Mouse (Mus musculus): ENCODE data around the gene Snx14.

Gene Snx14

GRCm38 (mm10) chr9:88380542-88380941 is 58.2 kb downstream of the Snx14 start:
- no peak for DNase-seq (ENCODE audit: extremely low spot score, low spot score)

GRCm38 (mm10) chr9:88380076-88380475 is 58.7 kb downstream of the Snx14 start:
- DNase-seq (ENCODE audit: extremely low spot score, low spot score) = no peak

- no peak for DNase-seq (ENCODE audit: extremely low spot score, low spot score)
Measured at GRCm38 (mm10) chr9:88379057-88379456, 59.7 kb downstream of the Snx14 start.

DNA sequence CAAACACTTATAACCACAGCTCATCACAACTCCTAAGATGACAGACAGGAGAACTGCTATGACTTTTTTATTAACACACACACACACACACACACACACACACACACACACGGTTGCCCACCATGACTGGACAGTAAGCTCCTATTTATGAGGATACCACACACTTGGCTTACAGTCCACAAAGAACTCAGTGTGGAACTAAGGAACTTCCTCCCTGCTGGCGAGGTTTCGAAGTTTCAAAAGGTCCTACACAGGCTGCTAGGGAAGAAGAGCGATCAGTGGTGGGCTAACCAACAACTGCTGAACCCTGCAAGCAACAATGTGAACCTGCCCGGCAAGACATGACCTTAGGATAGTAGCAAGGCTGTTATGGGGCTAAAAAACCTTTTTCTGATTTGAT is 61.3 kb downstream of the Snx14 start:
- DNase-seq (ENCODE audit: extremely low spot score, low spot score) = no peak

DNA sequence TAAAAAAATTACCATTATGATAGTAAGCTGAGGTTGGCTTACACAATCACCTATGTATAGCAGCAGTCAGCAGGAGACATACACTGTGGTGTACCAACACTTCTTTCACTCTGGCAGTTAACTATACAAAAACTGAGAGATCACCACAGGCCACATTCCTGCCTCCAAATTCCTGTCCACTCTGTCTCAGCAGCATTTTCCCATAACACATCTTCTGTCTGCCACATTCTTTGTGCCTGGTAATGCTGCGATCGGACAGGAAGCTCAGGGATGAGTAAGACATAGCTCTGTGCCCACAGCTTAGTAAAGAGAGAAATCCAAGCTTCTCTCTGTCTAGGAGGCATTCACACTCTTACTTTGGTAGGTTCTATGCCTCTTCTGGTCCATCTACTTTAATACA is 65.8 kb downstream of the Snx14 start:
- no peak for DNase-seq (ENCODE audit: extremely low spot score, low spot score)

- no peak for DNase-seq (ENCODE audit: extremely low spot score, low spot score)
Measured at GRCm38 (mm10) chr9:88371201-88371600, 67.6 kb downstream of the Snx14 start.

DNA sequence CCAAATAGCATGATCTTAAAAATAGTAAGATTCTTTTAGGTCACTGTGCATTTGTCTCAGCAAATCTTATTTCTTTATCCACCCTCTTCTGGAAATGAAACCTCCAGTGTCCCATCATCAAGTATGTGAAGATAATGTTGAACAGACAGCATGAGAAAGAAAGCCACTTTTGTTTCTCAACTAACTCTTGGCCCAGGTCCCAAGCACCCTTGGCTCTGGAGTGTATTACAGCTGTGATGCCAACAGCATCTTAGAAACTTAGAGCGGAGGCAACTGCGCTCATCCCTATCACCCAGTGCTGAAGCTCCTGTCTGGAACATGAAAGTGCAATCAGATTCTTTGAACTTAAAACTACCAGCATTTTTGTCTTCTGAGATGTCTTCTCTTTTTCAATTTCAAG is 69.1 kb downstream of the Snx14 start:
- DNase-seq (ENCODE audit: extremely low spot score, low spot score) = no peak

DNA sequence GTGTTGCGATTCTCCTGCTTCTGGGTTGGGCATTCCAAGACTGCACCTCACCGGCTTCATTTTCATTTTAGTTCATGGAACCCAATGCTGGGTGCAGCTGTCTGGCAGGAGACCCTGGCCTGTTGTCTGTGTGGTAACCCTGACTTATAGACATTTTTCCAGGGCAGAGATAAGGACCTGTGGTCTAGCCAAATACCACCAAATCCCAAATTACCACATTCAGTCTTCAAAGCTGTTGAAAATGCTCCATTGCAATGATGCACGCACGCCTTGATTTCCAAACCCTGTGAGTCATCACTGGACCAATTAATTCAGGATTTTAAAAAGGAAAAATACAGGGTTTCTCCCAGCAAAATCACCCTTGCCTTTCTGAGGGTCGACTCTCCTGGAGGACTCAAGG is 70.3 kb downstream of the Snx14 start:
- DNase-seq (ENCODE audit: extremely low spot score, low spot score) = no peak

DNA sequence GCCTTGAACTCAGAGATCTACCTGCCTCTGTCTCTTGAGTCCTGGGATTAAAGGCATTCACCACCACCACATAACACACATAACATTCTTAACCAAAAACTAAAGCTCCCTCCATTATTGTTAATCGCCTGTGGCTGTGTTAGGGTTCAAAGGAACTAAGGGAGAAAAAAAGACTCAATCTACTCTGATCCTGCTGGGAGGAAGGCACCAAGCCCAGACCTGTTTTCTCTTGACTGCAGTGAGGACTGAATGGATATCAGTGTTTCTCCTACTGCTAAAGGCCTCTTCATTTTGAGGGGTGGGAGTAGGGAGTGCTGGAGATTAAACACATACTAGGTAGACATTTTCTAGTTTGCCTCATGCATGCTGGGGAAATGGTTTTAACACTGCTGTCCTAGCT is 71.0 kb downstream of the Snx14 start:
- no peak for DNase-seq (ENCODE audit: extremely low spot score, low spot score)

DNA sequence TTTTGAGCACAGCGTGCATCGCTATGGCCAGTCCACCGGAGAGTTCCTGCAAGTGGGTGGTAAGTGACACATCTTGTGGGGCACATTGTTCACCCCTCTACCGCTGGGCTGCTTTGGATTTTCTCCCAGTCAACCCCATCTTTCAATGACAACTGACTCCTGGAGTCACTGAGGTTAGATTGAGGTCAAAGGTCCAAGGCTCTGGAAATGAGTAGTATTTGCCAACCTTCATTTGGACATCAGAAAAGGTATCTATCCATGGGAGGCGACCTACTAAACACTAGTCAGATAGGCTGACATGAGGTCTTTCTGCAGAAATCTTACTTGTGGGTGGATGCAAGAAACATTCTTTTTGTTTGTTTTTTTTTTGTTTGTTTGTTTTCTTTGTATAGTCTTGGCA is 71.4 kb downstream of the Snx14 start:
- no peak for DNase-seq (ENCODE audit: extremely low spot score, low spot score)

GRCm38 (mm10) chr9:88366819-88367218 is 71.9 kb downstream of the Snx14 start:
- DNase-seq (ENCODE audit: extremely low spot score, low spot score) = no peak

- DNase-seq (ENCODE audit: extremely low spot score, low spot score) = no peak
Measured at GRCm38 (mm10) chr9:88366308-88366707, 72.5 kb downstream of the Snx14 start.

DNA sequence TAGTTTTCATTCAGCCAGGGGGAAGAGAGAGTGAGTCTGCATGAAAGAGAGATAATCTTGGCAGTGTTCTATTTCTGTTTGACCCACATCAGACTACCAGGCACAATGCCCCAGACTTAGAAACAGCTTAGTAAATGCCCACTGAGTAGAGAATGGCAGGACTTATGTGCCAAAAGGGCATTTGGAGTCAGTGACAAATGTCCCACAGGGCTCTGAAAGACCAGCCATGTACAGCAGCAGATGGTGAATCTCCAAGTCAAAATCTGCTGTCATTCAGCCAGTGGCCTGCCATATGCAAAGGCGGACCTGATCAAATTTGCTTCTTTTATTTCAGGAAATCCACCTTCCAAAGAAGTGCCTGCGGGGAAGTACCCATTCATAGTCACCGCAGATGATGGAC is 75.7 kb downstream of the Snx14 start:
- no peak for DNase-seq (ENCODE audit: extremely low spot score, low spot score)

DNA sequence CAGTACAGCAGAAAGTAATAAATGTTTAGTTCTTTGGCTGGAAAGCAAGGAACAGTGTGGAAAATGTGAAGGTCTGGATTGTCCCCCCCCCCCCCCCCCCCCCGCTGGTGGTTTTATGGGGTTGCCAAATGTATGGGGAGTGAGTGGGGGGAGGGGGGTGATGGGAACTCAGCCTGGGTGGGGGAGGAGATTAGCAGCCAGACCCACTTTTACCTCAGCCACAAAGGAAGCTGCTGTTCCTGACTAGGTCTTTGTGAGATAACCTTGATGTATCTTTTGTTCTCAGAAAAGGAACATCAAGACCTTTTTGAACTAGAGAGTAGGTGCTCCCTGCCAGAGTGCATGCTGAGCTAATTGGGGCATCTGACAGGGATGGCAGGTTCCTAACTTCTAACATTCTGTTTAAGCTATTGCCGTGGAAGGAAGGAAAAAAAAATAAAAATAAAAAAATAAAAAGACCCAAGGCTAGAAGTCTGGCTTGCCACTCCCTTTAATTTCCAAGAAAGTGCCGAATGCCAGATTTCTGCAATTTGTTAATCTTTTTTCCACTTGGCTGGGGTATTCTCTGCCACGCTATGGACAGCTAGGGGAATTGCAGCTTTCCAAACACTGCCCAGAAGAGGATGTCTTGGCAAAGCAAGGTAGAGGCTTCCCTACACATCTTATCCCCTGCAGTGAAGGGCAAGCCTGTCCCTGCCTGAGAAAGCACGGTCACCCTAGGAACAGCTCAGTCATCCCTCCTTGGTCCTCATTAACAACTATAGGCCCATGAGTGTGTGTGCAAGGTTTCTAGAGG is 76.5 kb downstream of the Snx14 start:
- no peak for DNase-seq (ENCODE audit: extremely low spot score, low spot score)

DNA sequence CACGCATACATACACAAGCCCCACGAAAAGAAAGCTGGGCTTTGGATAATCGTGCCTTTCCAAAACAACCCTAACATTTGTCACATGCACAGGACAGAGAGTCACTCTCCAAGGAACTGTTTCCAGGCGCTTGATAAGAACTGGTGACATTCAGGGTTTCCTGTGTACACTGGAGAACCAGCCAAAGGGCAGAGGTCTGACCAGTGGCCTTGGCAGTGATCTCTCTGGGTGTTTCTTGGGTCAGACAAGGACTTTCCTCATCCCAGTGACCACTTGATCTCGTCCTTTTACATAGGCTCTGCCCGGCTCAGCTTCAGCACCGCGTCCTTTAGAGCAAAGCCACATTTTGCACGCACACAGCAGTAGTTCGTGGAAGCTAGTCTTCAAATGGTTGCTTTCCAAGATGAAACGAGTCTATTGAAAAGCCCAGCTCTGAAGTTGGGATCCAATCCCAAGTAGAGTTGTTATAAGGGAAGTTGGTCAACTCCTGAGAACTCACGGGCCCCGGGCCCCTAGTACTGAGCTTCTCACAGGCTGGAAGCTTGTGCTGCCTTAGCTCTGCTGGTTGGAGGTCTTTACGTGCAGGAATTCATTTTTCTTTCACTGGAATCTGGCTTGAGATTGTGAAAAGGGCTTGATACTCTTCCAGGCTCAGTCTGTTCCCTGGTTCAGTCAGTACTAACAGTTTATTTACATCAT is 77.4 kb downstream of the Snx14 start:
- no peak for DNase-seq (ENCODE audit: extremely low spot score, low spot score)

DNA sequence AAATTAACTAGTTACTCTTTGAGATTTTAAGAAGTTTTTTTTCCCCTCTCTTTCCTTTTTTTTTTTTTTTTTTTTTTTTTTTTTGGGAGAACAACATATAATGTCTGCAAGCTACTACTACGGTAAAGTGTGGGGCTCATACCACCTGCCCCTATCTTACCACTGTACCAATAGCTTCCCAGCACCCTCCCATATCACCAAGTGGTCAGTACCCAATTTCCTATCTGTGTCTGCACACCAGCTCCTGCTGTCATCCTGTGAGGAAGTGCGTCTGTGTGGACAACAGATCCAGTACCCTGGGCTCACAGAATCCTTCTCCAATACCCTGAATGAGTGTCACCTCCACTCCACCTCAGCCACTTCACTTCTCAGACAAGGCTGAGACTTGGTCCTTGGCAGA is 79.6 kb downstream of the Snx14 start:
- no peak for DNase-seq (ENCODE audit: extremely low spot score, low spot score)

DNA sequence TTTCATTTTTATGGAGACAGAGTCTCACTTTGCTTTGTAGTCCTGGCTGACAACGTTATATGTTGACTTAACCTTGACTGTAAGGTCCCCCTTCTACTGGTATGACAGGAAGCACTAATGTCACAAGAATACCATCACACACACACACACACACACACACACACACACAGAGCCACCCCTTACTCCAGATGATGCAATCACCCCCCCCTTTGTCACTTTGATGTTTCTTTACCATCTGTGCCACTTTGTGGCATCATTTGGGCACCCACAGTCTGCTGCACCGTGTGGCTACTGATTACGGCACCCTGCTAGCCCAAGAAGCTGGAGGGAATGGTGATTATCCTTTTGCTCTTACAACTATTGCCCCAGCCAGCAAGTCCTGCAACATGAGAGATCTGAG is 81.6 kb downstream of the Snx14 start:
- DNase-seq (ENCODE audit: extremely low spot score, low spot score) = no peak

DNA sequence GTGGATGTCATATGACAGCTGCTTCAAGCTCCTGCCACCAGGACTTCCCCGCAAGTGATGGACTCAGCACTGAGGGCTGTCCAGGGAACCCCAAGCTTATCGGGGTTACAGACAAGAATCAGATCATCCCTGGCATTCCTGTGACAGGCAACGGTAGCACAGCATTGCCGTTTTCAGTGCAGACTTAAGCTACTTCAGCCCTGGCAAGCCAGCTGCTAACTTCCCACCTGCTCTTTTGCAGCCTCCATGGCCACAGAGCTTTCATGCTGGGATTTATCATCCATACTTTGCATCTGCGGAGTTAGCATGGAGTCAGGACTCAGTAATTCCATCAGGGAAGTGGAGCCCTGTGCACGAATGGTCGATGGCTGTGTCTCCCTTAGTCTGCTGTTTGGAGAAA is 85.3 kb downstream of the Snx14 start:
- DNase-seq (ENCODE audit: extremely low spot score, low spot score) = no peak

- no peak for DNase-seq (ENCODE audit: extremely low spot score, low spot score)
Measured at GRCm38 (mm10) chr9:88352741-88353140, 86.0 kb downstream of the Snx14 start.

DNA sequence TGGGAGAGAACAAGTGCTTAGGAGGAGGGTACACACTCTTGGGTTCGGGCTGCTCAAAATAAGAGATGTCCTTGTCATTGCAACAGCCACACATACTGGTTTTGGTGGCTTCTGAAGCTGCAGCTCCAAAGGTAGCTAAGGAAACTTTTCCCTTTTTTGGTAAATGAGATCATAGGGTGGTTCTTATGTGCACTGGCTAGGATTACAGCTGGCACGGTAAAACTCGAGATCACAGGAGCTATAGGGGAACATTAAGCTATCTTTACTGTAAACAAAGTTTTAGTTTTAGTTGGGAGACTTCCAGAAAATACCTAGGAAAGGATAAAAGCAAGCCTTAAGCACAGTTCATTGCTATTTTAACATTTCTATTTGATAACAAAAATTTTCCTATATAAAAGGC is 87.6 kb downstream of the Snx14 start:
- DNase-seq (ENCODE audit: extremely low spot score, low spot score) = no peak

- no peak for DNase-seq (ENCODE audit: extremely low spot score, low spot score)
Measured at GRCm38 (mm10) chr9:88350317-88350716, 88.4 kb downstream of the Snx14 start.

DNA sequence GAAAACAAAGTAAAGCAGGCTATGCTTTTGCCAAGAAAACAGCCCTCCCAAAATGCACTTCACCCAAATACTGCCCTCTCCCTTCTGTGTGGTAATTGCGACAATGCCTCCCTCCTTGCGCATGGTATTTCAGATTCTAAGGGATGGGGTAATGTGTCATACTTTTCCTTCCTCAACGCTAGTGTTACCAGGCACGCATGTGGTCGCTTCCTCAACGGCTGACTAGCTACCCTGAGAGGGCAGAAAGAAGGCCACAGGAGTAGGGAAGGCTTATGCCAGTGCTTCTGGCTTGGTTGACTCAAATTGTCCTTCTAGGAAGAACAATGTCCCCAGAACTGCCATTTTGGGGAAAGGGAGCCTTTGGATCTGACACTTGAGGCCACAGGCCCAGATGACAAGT is 90.1 kb downstream of the Snx14 start:
- no peak for DNase-seq (ENCODE audit: extremely low spot score, low spot score)

DNA sequence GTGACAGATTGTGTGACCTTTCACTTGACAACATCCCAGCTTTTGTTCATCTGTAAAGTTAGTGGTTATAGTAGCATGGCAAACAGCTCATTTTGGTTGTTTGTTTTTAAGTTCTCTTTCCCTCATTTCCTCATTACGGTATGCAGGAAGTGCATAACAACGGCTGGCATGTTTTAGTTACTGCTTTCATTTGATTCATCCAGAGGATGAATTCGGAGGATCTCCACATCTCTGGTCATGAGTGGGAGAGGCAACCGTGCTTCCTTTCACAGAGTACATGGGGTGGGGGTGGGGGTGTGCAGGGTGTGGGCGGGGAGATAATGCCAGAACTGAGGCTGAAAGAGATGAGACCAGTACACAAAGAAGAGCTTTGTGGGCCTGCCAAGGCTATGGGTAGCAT is 91.9 kb downstream of the Snx14 start:
- no peak for DNase-seq (ENCODE audit: extremely low spot score, low spot score)
